Mouse (Mus musculus): ENCODE measurements around the gene Acap1. TPM values are rescaled to one million over a fixed set of nuclear protein-coding genes. Genes with fewer than 3 reads are reported as not detected.
"Not testable (repeated sequence)": the region's sequence is repeated elsewhere in the genome, so short reads cannot be mapped to it uniquely, and the experiment has no call there.

Gene Acap1
- total RNA-seq, 2 experiments from 2014 or later, result 47.0 to 52.4 TPM

GRCm38 (mm10) chr11:69879711-69880110 is 15.6 kb downstream of the Acap1 start:
- ATAC-seq (replicated peaks; ENCODE audit: poor library complexity, severe bottlenecking), result no peak

- ATAC-seq (replicated peaks; ENCODE audit: poor library complexity, severe bottlenecking), result no peak
Measured at GRCm38 (mm10) chr11:69878952-69879351, 16.4 kb downstream of the Acap1 start.

GRCm38 (mm10) chr11:69878399-69878798 is 16.9 kb downstream of the Acap1 start:
- no peak for ATAC-seq (replicated peaks; ENCODE audit: poor library complexity, severe bottlenecking)

- ATAC-seq (replicated peaks; ENCODE audit: poor library complexity, severe bottlenecking), result no peak
Measured at GRCm38 (mm10) chr11:69877878-69878277, 17.5 kb downstream of the Acap1 start, which contains the start of gene Tmem95. Gene Tmem95 (minus strand): TSS chr11:69878018.

GRCm38 (mm10) chr11:69876867-69877266 is 18.5 kb downstream of the Acap1 start:
- ATAC-seq (replicated peaks; ENCODE audit: poor library complexity, severe bottlenecking), result peak; percentile 74

- ATAC-seq (replicated peaks; ENCODE audit: poor library complexity, severe bottlenecking), result no peak
Measured at GRCm38 (mm10) chr11:69876186-69876585, 19.2 kb downstream of the Acap1 start.

GRCm38 (mm10) chr11:69872451-69872850 is 22.9 kb downstream of the Acap1 start:
- ATAC-seq (replicated peaks; ENCODE audit: poor library complexity, severe bottlenecking), result no peak

GRCm38 (mm10) chr11:69871822-69872221 is 23.5 kb downstream of the Acap1 start:
- ATAC-seq (replicated peaks; ENCODE audit: poor library complexity, severe bottlenecking), result no peak

GRCm38 (mm10) chr11:69870289-69871069 is 24.9 kb downstream of the Acap1 start:
- ATAC-seq (replicated peaks; ENCODE audit: poor library complexity, severe bottlenecking), result no peak

- no peak for ATAC-seq (replicated peaks; ENCODE audit: poor library complexity, severe bottlenecking)
Measured at GRCm38 (mm10) chr11:69867335-69867734, 28.0 kb downstream of the Acap1 start.

GRCm38 (mm10) chr11:69865561-69865960 is 29.8 kb downstream of the Acap1 start:
- no peak for ATAC-seq (replicated peaks; ENCODE audit: poor library complexity, severe bottlenecking)

- ATAC-seq (replicated peaks; ENCODE audit: poor library complexity, severe bottlenecking), result no peak
Measured at GRCm38 (mm10) chr11:69864138-69864860, 31.0 kb downstream of the Acap1 start.

- ATAC-seq (replicated peaks; ENCODE audit: poor library complexity, severe bottlenecking), result not testable (repeated sequence)
Measured at GRCm38 (mm10) chr11:69863729-69864128, 31.6 kb downstream of the Acap1 start.

- ATAC-seq (replicated peaks; ENCODE audit: poor library complexity, severe bottlenecking), result no peak
Measured at GRCm38 (mm10) chr11:69858113-69858998, 37.0 kb downstream of the Acap1 start, which contains the start of gene Tnk1. Gene Tnk1 (minus strand): TSS chr11:69858730.

GRCm38 (mm10) chr11:69855347-69855746 is 40.0 kb downstream of the Acap1 start:
- peak; percentile 70 for ATAC-seq (replicated peaks; ENCODE audit: poor library complexity, severe bottlenecking)

- ATAC-seq (replicated peaks; ENCODE audit: poor library complexity, severe bottlenecking), result no peak
Measured at GRCm38 (mm10) chr11:69854680-69855079, 40.7 kb downstream of the Acap1 start.

GRCm38 (mm10) chr11:69853994-69854393 is 41.3 kb downstream of the Acap1 start:
- no peak for ATAC-seq (replicated peaks; ENCODE audit: poor library complexity, severe bottlenecking)

- ATAC-seq (replicated peaks; ENCODE audit: poor library complexity, severe bottlenecking), result no peak
Measured at GRCm38 (mm10) chr11:69850754-69851153, 44.6 kb downstream of the Acap1 start.

- ATAC-seq (replicated peaks; ENCODE audit: poor library complexity, severe bottlenecking), result no peak
Measured at GRCm38 (mm10) chr11:69849884-69850283, 45.5 kb downstream of the Acap1 start.

GRCm38 (mm10) chr11:69849128-69849527 is 46.2 kb downstream of the Acap1 start:
- ATAC-seq (replicated peaks; ENCODE audit: poor library complexity, severe bottlenecking), result peak; percentile 34

Measured in granulocyte monocyte progenitor cell, adult 5-6 weeks (primary cell).